Mouse (Mus musculus) urinary bladder, postnatal 4 days (tissue): ENCODE results near the gene Cxcr2.
"Not testable (repeated sequence)": the region's sequence is repeated elsewhere in the genome, so short reads cannot be mapped to it uniquely, and the experiment has no call there.

Experiments used
- DNase-seq, 2 experiments: peaks; one replicate each; pipeline ENCODE4 v3.0.0; 2021 to 2022; ENCODE audit warnings: low spot score in 2 of 2

The Cxcr2 gene

GRCm38 (mm10) chr1:74139415-74139814 lies 14.4 kb upstream of the Cxcr2 start:
- no peak for DNase-seq

DNA sequence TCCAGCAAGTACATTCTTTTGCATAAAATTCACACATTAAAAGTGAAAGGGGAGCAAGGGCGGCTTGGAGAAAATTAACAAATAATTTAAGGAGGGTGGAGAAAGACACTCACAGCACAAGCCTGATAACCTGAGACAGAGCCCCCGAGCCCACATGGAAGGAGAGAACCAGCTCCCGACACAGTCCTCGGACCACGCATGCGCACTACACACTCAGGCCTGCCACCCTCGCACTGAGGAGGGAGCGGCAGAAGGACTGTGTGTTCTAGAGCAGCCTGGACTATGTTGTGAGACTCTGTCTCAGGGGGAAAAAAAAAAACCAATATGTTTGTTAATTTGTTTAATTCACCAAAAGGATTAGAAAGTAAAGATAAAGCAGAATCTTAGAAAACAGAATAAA lies 12.0 kb upstream of the Cxcr2 start:
- no peak for DNase-seq

GRCm38 (mm10) chr1:74149106-74149885 lies 4.5 kb upstream of the Cxcr2 start:
- no peak for DNase-seq

DNA sequence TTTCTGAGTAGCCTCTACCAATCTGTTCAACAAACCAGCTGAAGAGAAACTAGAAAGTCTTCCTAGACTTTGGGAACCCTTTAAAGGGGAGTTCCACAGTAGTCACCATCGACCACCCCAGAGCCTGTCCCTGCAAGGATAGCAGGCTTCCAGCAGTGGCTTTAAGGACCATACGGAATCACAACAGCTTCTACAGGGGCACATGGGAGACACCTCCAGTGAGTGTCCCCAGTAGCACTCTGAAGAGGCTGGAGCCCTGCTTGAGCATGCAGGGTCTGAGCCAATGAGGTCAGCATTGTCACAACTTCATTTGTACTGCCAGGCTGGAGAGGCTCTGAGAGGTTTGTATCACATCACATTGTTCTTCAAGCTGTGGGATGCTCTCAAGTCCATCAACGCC lies 3.7 kb upstream of the Cxcr2 start:
- no peak for DNase-seq

GRCm38 (mm10) chr1:74151091-74151490 lies 2.7 kb upstream of the Cxcr2 start:
- no peak for DNase-seq

DNA sequence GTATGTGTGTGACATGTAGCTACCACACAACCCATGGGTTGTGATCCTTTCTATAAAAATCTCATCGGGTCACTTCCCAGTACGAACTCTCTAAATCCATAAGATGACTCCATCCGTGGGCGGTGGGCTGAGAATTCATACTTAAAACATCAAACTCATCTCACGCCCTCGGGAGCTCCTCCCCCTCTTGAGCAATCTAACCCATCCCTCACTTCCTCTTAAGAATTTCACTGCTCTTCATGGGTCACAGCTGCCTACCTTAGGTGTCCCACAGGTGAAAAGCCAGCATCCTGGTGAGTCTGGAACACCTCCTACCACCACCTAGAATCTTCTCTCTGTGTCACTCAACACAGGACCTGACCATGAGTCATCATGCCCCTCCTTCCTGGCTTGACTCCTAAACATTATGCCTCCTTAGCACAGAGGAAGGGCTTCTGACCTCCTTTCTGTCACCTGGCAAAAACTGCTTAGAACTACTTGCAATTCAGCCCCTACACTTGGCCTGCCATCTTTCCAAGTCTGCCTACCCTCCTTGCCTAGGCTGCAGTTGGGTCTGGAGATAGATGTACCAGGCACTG lies 1.7 kb downstream of the Cxcr2 start:
- no peak for DNase-seq

GRCm38 (mm10) chr1:74156381-74156910 lies 2.7 kb downstream of the Cxcr2 start:
- DNase-seq = no peak

- DNase-seq = not testable (repeated sequence)
These were observed 5.8 kb downstream of the Cxcr2 start for GRCm38 (mm10) chr1:74159613-74160012.

DNA sequence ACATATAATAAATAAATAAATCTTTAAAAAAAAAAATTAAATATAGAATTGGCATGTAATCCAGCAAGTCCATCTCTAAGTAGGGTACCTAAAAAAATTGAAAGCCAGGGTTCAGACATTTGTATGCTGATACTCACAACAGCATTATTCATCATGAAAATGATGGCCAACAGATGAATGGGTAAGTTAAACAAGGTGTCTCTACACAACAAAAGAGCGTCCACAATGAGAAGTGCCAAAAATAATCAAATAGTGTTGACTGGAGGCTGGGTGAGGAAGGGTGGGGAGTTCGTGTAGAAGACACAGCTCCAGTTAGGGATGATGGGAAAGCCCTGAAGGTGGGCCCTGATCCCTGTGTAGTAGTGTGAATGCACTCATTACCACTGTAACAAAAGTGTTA lies 6.2 kb downstream of the Cxcr2 start:
- no peak for DNase-seq

DNA sequence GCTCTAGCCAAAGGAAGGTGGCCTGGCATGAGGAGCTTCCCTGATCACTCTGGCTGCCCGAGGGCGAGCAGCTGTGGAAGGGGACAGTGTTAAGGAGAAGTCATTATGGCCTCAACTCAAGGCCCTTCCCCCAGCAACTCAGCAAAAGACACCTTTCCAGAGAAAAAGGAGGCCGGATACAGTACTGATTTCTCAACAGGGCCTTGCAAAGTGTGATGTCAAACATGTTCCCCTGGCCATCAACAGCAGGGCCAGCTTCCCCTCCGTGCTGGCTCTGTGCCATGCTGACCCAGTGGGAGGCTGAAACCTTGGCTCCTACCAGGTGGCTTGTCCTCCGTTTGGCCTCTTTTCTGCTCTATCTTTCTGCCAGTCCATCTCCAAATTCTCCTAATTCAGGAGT lies 13.3 kb downstream of the Cxcr2 start:
- no peak for DNase-seq

DNA sequence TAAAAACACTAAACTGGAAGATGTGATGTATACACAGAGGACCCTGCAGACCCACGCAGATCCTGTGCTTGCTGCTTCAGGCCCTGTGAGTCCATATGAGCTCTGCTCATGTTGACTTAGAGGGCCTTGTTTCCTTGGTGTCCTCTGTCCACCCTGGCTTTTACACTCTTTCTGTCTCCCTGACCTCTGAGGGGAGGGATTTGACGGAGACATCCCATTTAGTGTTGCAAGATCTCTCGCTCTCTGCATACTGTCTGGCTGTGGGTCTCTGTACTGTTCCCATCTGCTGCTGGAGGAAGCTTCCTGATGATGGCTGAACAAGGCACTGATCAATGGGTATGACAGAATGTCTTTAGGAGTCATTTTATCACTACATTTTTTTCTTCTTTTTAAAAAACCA lies 15.9 kb downstream of the Cxcr2 start:
- DNase-seq = no peak

GRCm38 (mm10) chr1:74172722-74173121 lies 18.9 kb downstream of the Cxcr2 start:
- DNase-seq = no peak

DNA sequence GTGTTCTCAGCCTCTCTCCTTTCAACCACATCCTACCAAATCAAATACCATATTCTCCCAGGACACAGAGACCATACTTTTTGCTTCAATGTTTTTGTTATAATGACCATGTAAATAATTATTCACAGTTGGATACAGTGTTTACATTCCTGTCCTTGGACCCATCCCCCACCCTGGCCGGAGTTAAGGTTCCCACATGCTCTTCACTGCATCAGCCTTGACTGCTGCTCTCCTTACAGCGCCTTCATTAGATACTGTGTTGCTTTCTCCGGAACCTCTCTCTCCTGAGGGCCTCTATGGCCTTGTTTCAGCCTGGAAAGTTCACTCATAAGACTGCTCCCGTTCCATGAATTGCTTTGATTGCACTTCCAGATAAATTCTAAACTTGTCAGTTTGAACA lies 21.9 kb downstream of the Cxcr2 start:
- no peak for DNase-seq

- no peak for DNase-seq
These were observed 24.8 kb downstream of the Cxcr2 start for GRCm38 (mm10) chr1:74178618-74179017.

DNA sequence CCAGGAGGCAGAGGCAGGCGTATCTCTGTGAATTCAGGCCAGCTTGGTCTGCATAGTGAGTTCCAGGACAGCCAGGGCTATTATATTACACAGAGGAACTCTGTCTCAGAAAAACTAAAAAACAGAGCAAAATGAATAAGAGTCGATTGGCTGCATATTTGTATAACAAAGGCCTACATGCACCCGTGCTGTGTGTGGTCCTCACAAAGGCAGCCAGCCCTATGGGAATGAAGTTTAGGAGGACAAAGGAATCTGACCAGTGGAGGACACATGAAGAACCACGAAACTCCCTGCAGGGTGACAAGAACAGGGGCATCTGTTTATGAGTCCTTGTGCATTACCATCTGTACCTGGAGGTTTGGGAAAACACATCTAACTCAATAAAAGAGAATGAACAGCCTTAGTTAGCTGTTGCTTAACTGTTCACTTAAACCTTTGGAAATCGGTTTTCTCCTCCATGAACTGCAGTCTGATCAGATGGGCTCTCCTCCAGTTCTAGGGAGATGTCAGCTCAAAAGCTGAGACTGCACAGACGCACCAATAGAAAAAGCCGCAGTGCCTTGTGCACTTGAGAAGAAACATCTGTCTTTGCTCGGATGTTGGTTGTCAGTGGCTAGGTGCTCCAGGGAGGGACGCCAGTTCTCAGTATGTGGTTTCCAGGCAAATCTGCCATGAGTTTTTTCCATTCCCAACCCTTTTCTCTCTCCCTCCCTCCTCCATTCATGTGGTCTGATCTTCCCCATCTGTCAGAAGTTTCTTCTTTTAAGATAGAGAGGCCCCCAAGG lies 26.0 kb downstream of the Cxcr2 start:
- DNase-seq = peak in 1 of 2 experiments; percentile 23

GRCm38 (mm10) chr1:74181462-74181861 lies 27.7 kb downstream of the Cxcr2 start:
- DNase-seq = no peak

- DNase-seq = no peak
These were observed 29.2 kb downstream of the Cxcr2 start for GRCm38 (mm10) chr1:74183006-74183405.

DNA sequence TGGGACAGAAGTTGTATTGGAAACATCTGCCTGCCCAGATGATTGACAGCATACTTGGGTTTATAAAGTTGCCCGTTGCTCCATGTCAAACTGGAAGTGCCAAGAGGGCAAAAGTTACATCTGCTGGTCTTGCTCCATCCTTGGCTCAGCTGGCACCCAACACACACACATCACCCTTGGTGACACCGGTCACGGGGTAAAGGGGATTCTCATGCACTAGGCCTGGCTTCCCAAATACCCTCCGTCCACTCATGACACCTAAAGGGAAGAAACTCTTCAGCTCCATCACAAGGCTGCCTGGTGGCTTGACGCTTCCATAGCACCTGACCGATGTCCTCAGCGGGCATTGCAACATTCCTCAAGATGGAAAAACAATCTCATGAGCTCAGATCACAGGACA lies 36.7 kb downstream of the Cxcr2 start:
- no peak for DNase-seq

DNA sequence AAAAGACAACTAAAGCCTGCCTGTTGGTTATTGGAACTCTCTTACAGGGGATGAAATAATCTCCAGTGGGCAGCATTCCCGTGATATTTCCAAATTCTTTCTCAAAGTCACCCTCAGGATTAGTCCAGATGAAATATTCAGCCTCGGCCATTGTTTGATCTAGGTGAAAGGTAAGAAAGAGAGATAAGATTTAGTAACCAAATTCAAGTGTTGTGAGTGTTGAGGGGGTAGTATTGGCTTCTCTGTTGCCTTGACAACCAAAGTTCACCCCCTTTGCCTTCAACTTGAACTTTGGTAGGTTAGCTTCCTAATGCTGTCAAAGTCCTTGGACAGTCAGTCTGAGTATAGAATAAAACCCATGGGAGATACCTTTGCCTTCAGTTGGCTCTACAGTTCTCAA lies 38.9 kb downstream of the Cxcr2 start:
- DNase-seq = no peak

- peak in 1 of 2 experiments; percentile 52 for DNase-seq
These were observed 40.7 kb downstream of the Cxcr2 start, which contains the start of gene Cxcr1 for GRCm38 (mm10) chr1:74194445-74194844. TSS of gene Cxcr1 (minus strand) at chr1:74194631.

- DNase-seq = no peak
These were observed 42.2 kb downstream of the Cxcr2 start for GRCm38 (mm10) chr1:74195961-74196360.

- no peak for DNase-seq
These were observed 43.0 kb downstream of the Cxcr2 start for GRCm38 (mm10) chr1:74196621-74197419.
